Mouse (Mus musculus): ENCODE data around the gene Card19. TPM values are rescaled to one million over a fixed set of nuclear protein-coding genes. Genes with fewer than 3 reads are reported as not detected.

The Card19 gene
- polyA plus RNA-seq, 1 experiment from 2014 or later: 26.2 TPM

Other genes starting within 250 kb of the Card19 start
- gene Fam120a, start 248.0 kb downstream of the Card19 start, polyA plus RNA-seq (2014; fragmentation: Nextera tagmentation; extraction: Ambion mirVana): 33.1 and 38.0 TPM in 2 replicates
- 0.34 and 0.45 TPM in 2 replicates for gene Wnk2, start 68.0 kb downstream of the Card19 start, polyA plus RNA-seq (2014; fragmentation: Nextera tagmentation; extraction: Ambion mirVana)
- 54.2 and 59.8 TPM in 2 replicates for gene Ninj1, start 28.6 kb downstream of the Card19 start, polyA plus RNA-seq (2014; fragmentation: Nextera tagmentation; extraction: Ambion mirVana)
- gene Susd3, start 32.7 kb upstream of the Card19 start, polyA plus RNA-seq (2014; fragmentation: Nextera tagmentation; extraction: Ambion mirVana): 4.4 and 5.2 TPM in 2 replicates
- gene Fgd3, start 104.3 kb upstream of the Card19 start, polyA plus RNA-seq (2014; fragmentation: Nextera tagmentation; extraction: Ambion mirVana): 0.74 and 0.92 TPM in 2 replicates
- gene Bicd2, start 125.5 kb upstream of the Card19 start, polyA plus RNA-seq (2014; fragmentation: Nextera tagmentation; extraction: Ambion mirVana): 22.6 TPM in 2 replicates
- 19.0 and 23.7 TPM in 2 replicates for gene Ippk, start 205.2 kb upstream of the Card19 start, polyA plus RNA-seq (2014; fragmentation: Nextera tagmentation; extraction: Ambion mirVana)